Mouse (Mus musculus): Measurements from ENCODE around the gene Zfp446.
A peak's percentile ranks its signal among the peaks of the same experiment; 100 is the strongest.

Gene Zfp446

DNA sequence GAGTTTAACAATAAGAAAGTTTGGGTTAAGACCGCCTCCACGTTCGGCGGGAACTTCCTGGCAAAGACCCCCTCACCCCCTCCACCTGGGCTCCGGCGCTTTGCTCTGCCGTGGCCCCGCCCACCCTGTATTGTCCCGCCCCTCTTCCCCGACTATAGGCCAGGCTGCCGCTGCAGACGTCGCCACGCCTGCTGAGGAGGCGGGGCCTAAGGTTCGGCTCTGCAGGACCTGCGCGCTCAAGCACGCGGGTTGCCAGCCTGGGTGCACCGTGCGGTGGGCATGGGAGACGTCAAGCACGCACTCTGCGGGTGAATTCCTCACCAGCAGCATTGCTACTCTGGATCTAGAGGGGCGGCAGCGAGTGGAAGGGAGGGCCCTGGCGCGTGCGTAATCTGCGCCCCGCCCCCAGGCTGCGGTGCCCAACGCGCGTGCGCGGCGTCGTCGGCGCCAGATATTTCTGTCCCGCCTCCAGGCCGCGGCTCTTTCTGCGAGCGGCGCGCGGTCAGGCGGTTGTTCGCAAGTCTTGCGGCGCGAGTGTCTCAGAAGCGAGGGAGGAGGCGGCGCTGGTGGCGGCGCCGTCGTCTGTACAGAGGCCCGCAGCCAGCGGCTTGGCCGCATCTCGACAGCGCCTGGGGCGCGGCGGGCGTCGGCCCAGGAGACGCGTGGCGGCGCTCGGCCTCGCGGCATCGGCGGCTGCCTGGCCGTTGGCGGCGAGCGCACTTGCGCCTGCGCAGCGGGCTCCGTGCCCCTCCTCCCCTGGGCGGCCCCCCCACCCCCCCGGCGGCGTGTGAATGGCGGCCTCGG lies 46.5 kb downstream of the Zfp446 start:
- DNase-seq (ENCODE audit: low read depth, low spot score) = peak; percentile 93

DNA sequence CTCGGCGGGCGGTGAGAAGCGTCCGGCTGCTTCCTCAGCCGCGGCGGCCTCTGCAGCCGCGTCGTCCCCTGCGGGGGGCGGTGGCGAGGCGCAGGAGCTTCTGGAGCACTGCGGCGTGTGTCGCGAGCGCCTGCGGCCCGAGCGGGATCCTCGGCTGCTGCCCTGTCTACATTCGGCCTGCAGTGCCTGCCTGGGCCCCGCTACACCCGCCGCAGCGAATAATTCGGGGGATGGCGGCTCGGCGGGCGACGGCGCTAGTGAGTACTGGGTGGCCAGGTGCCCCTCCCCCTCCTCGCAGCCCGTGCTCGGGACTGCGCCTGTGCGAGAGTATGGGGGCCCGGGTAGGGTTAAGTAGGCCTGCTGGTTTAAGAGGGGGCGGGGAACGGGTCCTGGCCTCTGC lies 47.2 kb downstream of the Zfp446 start:
- DNase-seq (ENCODE audit: low read depth, low spot score) = no peak

DNA sequence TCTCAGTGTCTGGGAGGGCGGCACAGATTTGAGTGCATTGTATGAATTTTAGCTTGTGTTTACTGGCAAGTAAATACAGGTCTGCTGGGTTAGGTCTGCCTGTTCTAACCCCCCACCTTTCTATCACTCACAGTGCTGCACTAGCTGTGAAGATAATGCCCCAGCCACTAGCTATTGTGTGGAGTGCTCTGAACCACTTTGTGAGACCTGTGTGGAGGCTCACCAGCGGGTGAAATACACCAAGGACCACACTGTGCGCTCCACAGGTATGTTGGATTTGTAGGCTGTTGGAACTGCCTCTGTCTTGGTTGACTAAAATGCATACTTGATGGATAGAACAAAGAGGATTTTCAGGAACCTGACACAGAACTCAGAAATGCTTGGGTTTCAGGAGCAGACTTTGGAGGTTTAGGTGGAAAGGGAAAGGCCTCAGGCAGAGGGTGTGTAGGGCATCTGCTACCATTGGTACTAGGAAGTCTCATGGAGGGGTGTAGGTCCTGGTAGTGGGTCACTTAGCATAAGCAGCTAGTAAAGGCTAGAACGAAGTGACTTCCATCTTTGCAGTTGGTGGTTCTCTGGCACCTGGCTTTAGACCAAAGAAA lies 48.0 kb downstream of the Zfp446 start:
- DNase-seq (ENCODE audit: low read depth, low spot score) = no peak

DNA sequence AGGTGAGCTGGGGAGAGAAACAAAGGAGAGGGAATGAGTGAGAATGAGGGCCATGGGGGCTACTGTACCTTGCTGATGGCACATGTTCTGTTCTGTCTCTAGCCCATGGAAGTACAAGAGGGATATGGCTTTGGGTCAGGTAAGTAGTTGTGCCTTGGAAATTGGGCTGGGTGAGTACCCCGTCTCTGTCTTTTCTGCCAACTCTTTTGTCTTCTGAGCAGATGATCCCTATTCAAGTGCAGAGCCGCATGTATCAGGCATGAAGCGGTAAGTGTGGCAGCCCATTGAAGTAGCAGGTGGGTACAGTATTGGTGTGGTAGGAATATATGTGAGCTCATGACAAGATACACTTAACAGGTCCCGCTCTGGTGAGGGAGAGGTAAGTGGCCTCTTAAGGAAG lies 51.3 kb downstream of the Zfp446 start:
- no peak for DNase-seq (ENCODE audit: low read depth, low spot score)

DNA sequence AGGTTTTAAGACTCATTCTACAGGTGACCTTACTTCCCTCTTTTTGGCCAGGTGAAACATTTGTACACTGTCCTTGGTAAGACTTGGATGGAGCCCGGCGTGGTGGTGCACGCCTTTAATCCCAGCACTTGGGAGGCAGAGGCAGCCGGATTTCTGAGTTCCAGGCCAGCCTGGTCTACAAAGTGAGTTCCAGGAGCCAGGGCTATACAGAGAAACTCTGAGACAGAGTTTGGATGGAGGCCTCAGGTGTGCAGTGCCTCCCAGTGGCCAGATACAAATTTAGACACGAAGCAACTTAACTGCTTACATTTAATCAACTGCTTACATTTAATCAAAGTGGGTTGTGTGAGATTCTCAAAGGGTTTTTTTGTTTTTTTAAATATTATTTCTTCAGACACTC lies 53.4 kb downstream of the Zfp446 start:
- no peak for DNase-seq (ENCODE audit: low read depth, low spot score)

DNA sequence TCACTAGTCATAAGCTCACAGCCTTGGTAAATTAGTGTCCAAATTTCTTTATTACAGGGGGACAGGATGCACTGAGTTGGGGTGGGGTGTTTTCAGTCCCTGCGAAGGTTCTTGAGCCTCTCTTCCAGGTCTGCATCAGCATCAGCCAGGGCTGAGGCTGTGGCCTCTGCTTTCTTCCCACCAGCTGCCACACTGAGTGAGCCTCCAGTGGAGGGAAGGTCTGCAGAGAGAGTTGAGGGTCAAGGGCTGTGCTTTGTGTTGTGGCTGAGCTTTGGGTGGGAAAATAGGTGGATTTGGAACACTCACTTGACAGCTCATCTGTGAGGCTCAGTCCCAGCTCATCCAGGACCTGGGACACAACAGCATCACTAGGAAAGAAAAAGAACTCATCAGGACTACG lies 54.3 kb downstream of the Zfp446 start:
- no peak for DNase-seq (ENCODE audit: low read depth, low spot score)

DNA sequence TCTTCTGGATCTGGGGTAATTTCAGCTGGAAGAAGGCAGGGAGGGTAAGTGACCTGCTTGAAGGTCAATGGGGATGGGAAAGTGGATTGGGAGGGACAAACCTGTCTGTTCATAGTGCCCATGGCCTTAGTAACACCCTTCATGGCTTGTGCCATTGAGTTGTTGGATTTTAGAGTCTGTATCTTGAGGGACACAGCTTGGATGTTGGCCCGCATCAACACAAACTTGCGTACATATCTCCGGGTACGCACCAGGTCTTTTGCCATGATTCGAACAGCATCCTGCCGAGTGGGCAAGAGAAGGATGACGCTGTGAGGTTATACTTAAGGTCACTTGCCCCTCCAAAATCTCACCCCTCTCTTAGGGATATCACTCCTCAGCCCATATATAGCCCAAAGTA lies 54.9 kb downstream of the Zfp446 start:
- DNase-seq (ENCODE audit: low read depth, low spot score) = no peak

DNA sequence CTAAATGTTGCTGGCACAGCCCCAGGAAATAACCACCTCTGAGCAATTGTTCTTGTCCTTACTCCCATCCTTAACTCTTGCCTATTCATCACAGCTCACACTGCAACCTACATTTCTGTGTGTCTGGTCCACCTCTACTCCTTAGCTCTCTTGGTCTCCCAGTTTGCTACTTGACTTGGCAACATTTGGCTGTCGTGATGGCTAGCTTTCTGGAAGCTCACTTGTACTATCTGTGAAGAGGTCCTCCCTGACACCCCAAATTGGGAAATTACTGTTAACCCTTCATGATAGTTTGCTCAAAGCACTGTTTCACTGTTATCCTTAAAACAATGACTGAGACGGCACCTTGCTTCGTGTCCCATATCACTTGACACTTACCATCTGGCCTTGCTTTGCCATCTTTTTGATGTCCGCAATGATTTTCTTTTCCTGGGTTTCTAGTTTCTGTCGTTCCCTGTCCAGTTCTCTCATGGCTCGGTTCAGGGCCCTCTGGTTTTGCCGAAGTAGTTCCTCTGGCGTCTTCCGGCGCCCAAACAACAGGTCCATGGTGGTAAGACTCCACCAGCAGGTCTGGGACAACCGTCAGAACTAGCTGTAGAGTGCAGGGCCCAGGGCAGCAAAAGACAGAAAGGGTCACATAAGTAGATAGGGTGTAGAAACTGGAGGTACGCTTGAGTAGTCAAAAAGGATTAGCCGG lies 56.0 kb downstream of the Zfp446 start:
- no peak for DNase-seq (ENCODE audit: low read depth, low spot score)

- peak; percentile 95 for DNase-seq (ENCODE audit: low read depth, low spot score)
These were observed 56.7 kb downstream of the Zfp446 start, which contains the start of gene Chmp2a for GRCm38 (mm10) chr7:13034148-13034977. Gene Chmp2a (minus strand): TSS chr7:13034807.
